12 mouse cellular contexts compared by ENCODE assay signal in the genomic region with DNA sequence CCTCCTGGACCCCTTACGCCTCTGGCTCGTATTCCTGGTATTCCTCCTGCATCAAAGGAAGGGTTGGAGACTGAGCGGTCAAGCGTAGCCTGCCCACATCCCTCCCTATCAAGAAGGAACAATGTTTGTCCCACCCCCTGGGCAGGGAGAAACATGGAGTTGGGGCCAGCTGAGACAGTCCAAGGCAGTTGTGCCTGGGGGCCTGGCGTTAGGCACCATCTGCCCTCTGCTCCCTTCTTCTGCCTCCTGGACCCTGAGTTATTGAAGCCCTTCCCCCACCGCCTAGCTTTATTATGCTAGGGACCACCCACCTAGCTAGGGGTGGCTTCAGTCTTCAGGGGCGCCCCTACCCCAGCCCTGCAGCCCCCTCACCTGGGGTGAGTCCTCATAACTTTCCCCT. TPM values are rescaled to one million over a fixed set of nuclear protein-coding genes. Genes with fewer than 3 reads are reported as not detected.
DNase-seq lines count a peak whose midpoint lies in the region; ATAC-seq and TF ChIP-seq lines count a peak whose summit lies in the region.
"Had no signal": no experiment of that assay in that cellular context is flagged by ENCODE, and none has a peak within 500 bp of the region (broad histone marks: within the 10 kb centered on the region; RNA-seq: fewer than 3 reads in every experiment).

No protein-coding gene starts in this region.

- peak overlapping the region; percentile 48; the same call in 1 of the 2 replicates for H3K9ac ChIP-seq in midbrain, postnatal 0 days (replicated peaks; ENCODE audit: low read length, poor library complexity, severe bottlenecking)
- H3K9ac ChIP-seq: heart, embryonic 13.5 days; liver, postnatal 0 days had no signal

- H3K4me3 ChIP-seq in layer of hippocampus, adult 2 months: no peak overlapping the region
- peak overlapping the region; percentile 60 for H3K4me3 ChIP-seq in hindbrain, embryonic 10.5 days
- H3K4me3 ChIP-seq in midbrain, postnatal 0 days (ENCODE audit: low read depth, low read length): peak overlapping the region; percentile 34; the same call in 1 of the 2 replicates
- H3K4me3 ChIP-seq: heart, embryonic 13.5 days had no signal

- WGBS in hindbrain, embryonic 10.5 days: 2% methylated on average over 7 of the region's 7 CpGs
- 12% methylated on average over 7 of the region's 7 CpGs for WGBS in midbrain, postnatal 0 days

- H3K27ac ChIP-seq in layer of hippocampus, adult 2 months: peak overlapping the region; percentile 96
- peak overlapping the region; percentile 84 for H3K27ac ChIP-seq in hindbrain, embryonic 10.5 days
- peak overlapping the region; percentile 32; the same call in 1 of the 2 replicates for H3K27ac ChIP-seq in midbrain, postnatal 0 days (ENCODE audit: low read depth, low read length)
- H3K27ac ChIP-seq: heart, embryonic 13.5 days had no signal

- DNase-seq in layer of hippocampus, adult 2 months (ENCODE audit: low spot score in 2 of 2): no peak
- DNase-seq in layer of hippocampus, adult 9-10 months (ENCODE audit: low spot score): no peak
- peak; percentile 52 to 56 for DNase-seq in cerebellum, postnatal 14 days
- peak; percentile 50 for DNase-seq in hindbrain, embryonic 10.5 days (ENCODE audit: low spot score)
- no peak for DNase-seq in midbrain, postnatal 0 days (ENCODE audit: low spot score)
- no peak for DNase-seq in c-Kit-positive CD71-positive TER-119-positive erythroid progenitor cells, embryonic 14.5 days (ENCODE audit: low spot score)
- no peak for DNase-seq in frontal cortex, postnatal 10 days (ENCODE audit: low spot score in 2 of 2)
- DNase-seq: kidney, adult 18-20 months; liver, postnatal 0 days; thymus, adult 18-20 months had no signal

- no peak for ATAC-seq in midbrain, postnatal 0 days (ENCODE audit: low FRiP score)
- ATAC-seq in megakaryocyte-erythroid progenitor cell, adult 5-6 weeks (replicated peaks; ENCODE audit: low FRiP score, low TSS enrichment, poor library complexity, severe bottlenecking): no peak
- ATAC-seq: liver, postnatal 0 days had no signal

- peaks cover 53% of the 10 kb centered on the region for H3K4me1 ChIP-seq in hindbrain, embryonic 10.5 days (replicated peaks)
- peaks cover 26% of the 10 kb centered on the region; the same call in 1 of the 2 replicates for H3K4me1 ChIP-seq in midbrain, postnatal 0 days (ENCODE audit: insufficient read depth, low read length)

- H3K36me3 ChIP-seq in hindbrain, embryonic 10.5 days: no peaks in the 10 kb centered on the region
- H3K36me3 ChIP-seq in midbrain, postnatal 0 days (ENCODE audit: insufficient read depth, low read length): peaks cover 7% of the 10 kb centered on the region; the same call in 1 of the 2 replicates
- H3K36me3 ChIP-seq: heart, embryonic 13.5 days had no signal

- no peaks in the 10 kb centered on the region for H3K9me3 ChIP-seq in hindbrain, embryonic 10.5 days
- H3K9me3 ChIP-seq in midbrain, postnatal 0 days (ENCODE audit: low read length): no peaks in the 10 kb centered on the region
- H3K9me3 ChIP-seq: heart, embryonic 13.5 days had no signal

- TF ChIP-seq CTCF in layer of hippocampus, adult 2 months (conservative IDR thresholded peaks at IDR 0.05): no peak
- TF ChIP-seq CTCF in midbrain, postnatal 0 days (IDR thresholded peaks at IDR 0.05): no peak

- peaks cover 85% of the 10 kb centered on the region for H3K27me3 ChIP-seq in hindbrain, embryonic 10.5 days (ENCODE audit: insufficient read depth, poor library complexity, severe bottlenecking)
- H3K27me3 ChIP-seq in midbrain, postnatal 0 days (ENCODE audit: insufficient read depth, low read length): no peaks in the 10 kb centered on the region; the same call in 1 of the 2 replicates

- peak overlapping the region; percentile 62 for H3K4me2 ChIP-seq in midbrain, postnatal 0 days (ENCODE audit: low read depth, low read length, poor library complexity, severe bottlenecking)

RNA-seq across cellular contexts. Expression of gene Sncb, which starts 6.9 kb away (rescaled TPM):
- total RNA-seq in layer of hippocampus, adult 2 months (2021): 100 to 1,000 TPM; 655 to 657 TPM
- 2.3 and 2.4 TPM in 2 replicates for polyA plus RNA-seq in hindbrain, embryonic 10.5 days (2016; fragmentation: Nextera tagmentation; extraction: Ambion mirVana)
- total RNA-seq in midbrain, postnatal 0 days (2014; rRNA removed): 84.6 and 90.6 TPM in 2 replicates
- 213 and 233 TPM in 2 replicates for polyA plus RNA-seq in midbrain, postnatal 0 days (2015; fragmentation: Nextera tagmentation; extraction: Ambion mirVana)
- not detected in 2 replicates for total RNA-seq in megakaryocyte-erythroid progenitor cell, adult 5-6 weeks (2014; fragmentation: Nextera tagmentation)
- total RNA-seq in megakaryocyte-erythroid progenitor cell, adult 5-6 weeks (2017): not detected in 2 replicates
- polyA plus RNA-seq: heart, embryonic 13.5 days; liver, postnatal 0 days had no signal

RNA-seq across cellular contexts. Expression of gene Gprin1, which starts 9.8 kb away (rescaled TPM):
- 100 to 1,000 TPM; 146 to 150 TPM for total RNA-seq in layer of hippocampus, adult 2 months (2021)
- polyA plus RNA-seq in hindbrain, embryonic 10.5 days (2016; fragmentation: Nextera tagmentation; extraction: Ambion mirVana): 1.2 and 2.5 TPM in 2 replicates
- total RNA-seq in midbrain, postnatal 0 days (2014; rRNA removed): 167 and 170 TPM in 2 replicates
- polyA plus RNA-seq in midbrain, postnatal 0 days (2015; fragmentation: Nextera tagmentation; extraction: Ambion mirVana): 21.7 and 23.0 TPM in 2 replicates
- not detected in 2 replicates for total RNA-seq in megakaryocyte-erythroid progenitor cell, adult 5-6 weeks (2014; fragmentation: Nextera tagmentation)
- total RNA-seq in megakaryocyte-erythroid progenitor cell, adult 5-6 weeks (2017): not detected in 2 replicates
- polyA plus RNA-seq: heart, embryonic 13.5 days; liver, postnatal 0 days had no signal

RNA-seq across cellular contexts. Expression of gene Eif4e1b, which starts 24.3 kb away (rescaled TPM):
- total RNA-seq in layer of hippocampus, adult 2 months (2021): not detected
- polyA plus RNA-seq in hindbrain, embryonic 10.5 days (2016; fragmentation: Nextera tagmentation; extraction: Ambion mirVana): not detected in 2 replicates
- total RNA-seq in midbrain, postnatal 0 days (2014; rRNA removed): not detected in 2 replicates
- polyA plus RNA-seq in midbrain, postnatal 0 days (2015; fragmentation: Nextera tagmentation; extraction: Ambion mirVana): not detected in 2 replicates
- total RNA-seq in megakaryocyte-erythroid progenitor cell, adult 5-6 weeks (2014; fragmentation: Nextera tagmentation): not detected in 2 replicates
- not detected in 2 replicates for total RNA-seq in megakaryocyte-erythroid progenitor cell, adult 5-6 weeks (2017)
- polyA plus RNA-seq: heart, embryonic 13.5 days; liver, postnatal 0 days had no signal

RNA-seq across cellular contexts. Expression of gene Tspan17, which starts 29.7 kb away (rescaled TPM):
- 10 to 100 TPM; 96.7 to 97.7 TPM for total RNA-seq in layer of hippocampus, adult 2 months (2021)
- 12.3 and 26.5 TPM in 2 replicates for polyA plus RNA-seq in hindbrain, embryonic 10.5 days (2016; fragmentation: Nextera tagmentation; extraction: Ambion mirVana)
- 43.4 and 58.1 TPM in 2 replicates for total RNA-seq in midbrain, postnatal 0 days (2014; rRNA removed)
- 100 and 115 TPM in 2 replicates for polyA plus RNA-seq in midbrain, postnatal 0 days (2015; fragmentation: Nextera tagmentation; extraction: Ambion mirVana)
- 1.3 TPM in 1 of 2 replicates, not detected in the other for total RNA-seq in megakaryocyte-erythroid progenitor cell, adult 5-6 weeks (2014; fragmentation: Nextera tagmentation)
- total RNA-seq in megakaryocyte-erythroid progenitor cell, adult 5-6 weeks (2017): 4.1 TPM in 1 of 2 replicates, not detected in the other

RNA-seq across cellular contexts. Expression of gene Cdhr2, which starts 58.2 kb away (rescaled TPM):
- under 1 TPM; 0.33 to 0.44 TPM for total RNA-seq in layer of hippocampus, adult 2 months (2021)
- 0.07 and 0.15 TPM in 2 replicates for polyA plus RNA-seq in hindbrain, embryonic 10.5 days (2016; fragmentation: Nextera tagmentation; extraction: Ambion mirVana)
- total RNA-seq in midbrain, postnatal 0 days (2014; rRNA removed): 0.33 and 0.52 TPM in 2 replicates
- polyA plus RNA-seq in midbrain, postnatal 0 days (2015; fragmentation: Nextera tagmentation; extraction: Ambion mirVana): 0.65 and 0.84 TPM in 2 replicates
- not detected in 2 replicates for total RNA-seq in megakaryocyte-erythroid progenitor cell, adult 5-6 weeks (2014; fragmentation: Nextera tagmentation)
- total RNA-seq in megakaryocyte-erythroid progenitor cell, adult 5-6 weeks (2017): not detected in 2 replicates
- polyA plus RNA-seq: heart, embryonic 13.5 days had no signal

Comparison
In these comparisons a context has a peak if more than half of its experiments do, and no peak if none do; other contexts are left out.
1. DNase-seq: peak in cerebellum, postnatal 14 days (2 of 2) and hindbrain, embryonic 10.5 days (single experiment); none in layer of hippocampus, adult 2 months (0 of 2), layer of hippocampus, adult 9-10 months (single experiment), midbrain, postnatal 0 days (single experiment), c-Kit-positive CD71-positive TER-119-positive erythroid progenitor cells, embryonic 14.5 days (single experiment) and frontal cortex, postnatal 10 days (0 of 2).
2. H3K27ac ChIP-seq: peak in every context shown above with its lines; median percentile 96 in layer of hippocampus, adult 2 months; 84 in hindbrain, embryonic 10.5 days; 32 in midbrain, postnatal 0 days.
3. RNA of gene Sncb, which starts 6.9 kb away (total RNA-seq): 655 to 657 TPM in layer of hippocampus, adult 2 months and 84.6 to 90.6 TPM in midbrain, postnatal 0 days; not detected in megakaryocyte-erythroid progenitor cell, adult 5-6 weeks; every median in the first group is over 10 times any median in the second.
4. RNA of gene Gprin1, which starts 9.8 kb away (total RNA-seq): 167 to 170 TPM in midbrain, postnatal 0 days and 146 to 150 TPM in layer of hippocampus, adult 2 months; not detected in megakaryocyte-erythroid progenitor cell, adult 5-6 weeks; every median in the first group is over 100 times any median in the second.